Mouse (Mus musculus): ENCODE data around the gene Nlrp2.

The Nlrp2 gene

GRCm38 (mm10) chr7:5350935-5351334, at the start of gene Nlrp2:
Nlrp2 (minus strand) TSS chr7:5351035.
- no peak for DNase-seq

DNA sequence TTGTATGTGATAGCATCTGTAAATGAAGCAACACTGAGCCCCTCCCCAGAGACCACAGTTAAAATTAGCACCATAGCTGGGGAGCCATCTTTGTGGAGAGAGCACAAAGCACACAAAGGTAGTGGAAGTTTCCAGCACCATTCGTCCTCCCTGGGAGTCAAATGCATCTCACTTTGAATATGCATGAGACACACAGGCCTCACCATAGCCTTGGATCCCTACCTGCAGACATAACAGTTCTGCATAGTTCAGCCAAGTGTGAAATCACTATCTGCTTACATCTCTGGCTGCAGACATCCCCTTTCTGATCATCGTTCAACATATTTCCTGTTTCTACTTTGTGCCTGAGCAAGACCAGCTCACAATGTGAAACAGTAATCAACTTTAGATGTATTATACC, 15.9 kb upstream of the Nlrp2 start:
- no peak for DNase-seq

- no peak for DNase-seq
Observed at GRCm38 (mm10) chr7:5363599-5363998, 12.8 kb upstream of the Nlrp2 start.

DNA sequence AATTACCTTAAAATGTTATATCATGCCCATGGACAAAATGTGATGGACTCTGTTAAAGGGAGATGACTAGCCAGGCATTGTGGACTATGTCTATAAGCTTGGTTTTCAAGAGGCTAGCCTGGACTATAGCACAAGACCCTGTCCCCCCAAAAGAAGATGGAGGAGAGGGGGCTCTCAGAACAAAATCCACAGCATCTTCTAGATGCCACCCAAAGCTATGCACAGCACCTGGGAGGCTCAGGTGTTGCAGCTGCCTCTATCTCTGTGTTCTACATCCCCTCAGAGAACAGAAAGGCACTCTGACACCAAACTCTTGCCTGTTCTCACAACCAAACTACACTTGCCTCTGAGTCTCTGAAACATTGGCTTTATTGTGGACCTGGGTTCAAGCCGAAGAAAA, 598 bp downstream of the Nlrp2 start, which contains the start of gene Gm5065:
Gm5065 (plus strand) TSS at position 301 of the 400 bp plus-strand sequence.
- DNase-seq: no peak

GRCm38 (mm10) chr7:5327511-5327910, 23.3 kb downstream of the Nlrp2 start:
- DNase-seq: no peak

DNA sequence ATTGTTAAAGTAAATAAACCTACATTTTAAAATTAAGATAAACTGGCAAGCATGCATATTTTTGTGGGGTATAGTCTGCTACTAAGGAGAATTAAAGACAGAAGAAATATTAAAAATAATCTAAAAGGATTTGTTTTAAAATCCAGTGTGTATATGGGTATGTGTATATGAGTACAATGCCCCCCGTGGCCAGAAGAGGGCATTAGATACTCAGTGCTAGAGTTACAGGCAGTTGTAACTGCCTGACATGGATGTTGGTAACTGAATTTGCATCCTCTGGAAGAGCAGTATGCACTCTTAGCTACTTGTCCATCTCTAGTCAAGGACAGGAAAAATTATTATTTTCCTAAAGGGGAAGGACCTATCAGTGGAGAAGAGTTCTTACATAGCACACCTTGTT, 62.6 kb downstream of the Nlrp2 start:
- DNase-seq: no peak

DNA sequence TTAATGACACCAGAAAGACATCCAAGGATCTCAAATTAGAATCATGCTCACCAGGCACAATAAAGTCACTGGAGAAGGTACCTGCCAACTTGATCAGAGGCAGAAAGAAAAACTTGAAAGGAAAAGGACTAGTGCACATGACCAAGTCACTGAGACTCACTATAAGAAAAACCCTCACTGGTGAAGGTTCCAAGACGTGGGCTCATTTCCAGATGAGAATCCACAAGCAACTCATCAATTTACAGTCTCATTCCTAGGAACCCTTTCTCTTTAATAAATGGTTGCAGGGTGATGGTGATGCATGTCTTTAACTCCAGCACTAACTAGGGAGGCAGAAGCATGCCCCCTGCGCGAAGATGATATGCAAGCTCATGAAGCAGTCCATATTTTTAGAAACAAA, 87.8 kb downstream of the Nlrp2 start:
- no peak for DNase-seq

All from cerebellum, postnatal 25 days (tissue).